In genomic region chr6:63964269-63964668, GRCm38 (mm10) we compare ENCODE assay signal across 11 mouse cellular contexts.
A peak's percentile ranks its signal among the peaks of the same experiment; 100 is the strongest.
DNase-seq lines count a peak whose midpoint lies in the region; ATAC-seq lines count a peak whose summit lies in the region.
"Had no signal": no experiment of that assay in that cellular context is flagged by ENCODE, and none has a peak within 500 bp of the region (broad histone marks: within the 10 kb centered on the region; RNA-seq: fewer than 3 reads in every experiment).

No protein-coding gene starts in this region.

- WGBS in kidney, embryonic 16.5 days: 44% methylated on average over 6 of the region's 6 CpGs
- WGBS in limb, embryonic 11.5 days: 62% methylated on average over 6 of the region's 6 CpGs
- 89% methylated on average over 6 of the region's 6 CpGs for WGBS in forebrain, embryonic 10.5 days

- no peaks in the 10 kb centered on the region for H3K27me3 ChIP-seq in kidney, embryonic 16.5 days (ENCODE audit: insufficient read depth, low read length)
- H3K27me3 ChIP-seq in limb, embryonic 11.5 days (ENCODE audit: control insufficient read depth, insufficient read depth, low read length): no peaks in the 10 kb centered on the region
- no peaks in the 10 kb centered on the region for H3K27me3 ChIP-seq in forebrain, embryonic 10.5 days (ENCODE audit: poor library complexity, severe bottlenecking)
- H3K27me3 ChIP-seq: limb, embryonic 15.5 days; stomach, embryonic 15.5 days had no signal

- H3K9ac ChIP-seq in kidney, embryonic 16.5 days (replicated peaks; ENCODE audit: low read length): no peak overlapping the region
- no peak overlapping the region for H3K9ac ChIP-seq in limb, embryonic 11.5 days (ENCODE audit: low read length)
- H3K9ac ChIP-seq: limb, embryonic 15.5 days; stomach, embryonic 15.5 days had no signal

- 0 out of 2 replicates have a peak, but pooled peaks cover 4% of the 10 kb centered on the region for H3K4me1 ChIP-seq in kidney, embryonic 16.5 days (ENCODE audit: insufficient read depth, low read length)
- H3K4me1 ChIP-seq in limb, embryonic 11.5 days (ENCODE audit: control insufficient read depth, insufficient read depth, low read length): peaks cover 7% of the 10 kb centered on the region; the same call in 1 of the 2 replicates
- H3K4me1 ChIP-seq in forebrain, embryonic 10.5 days: no peaks in the 10 kb centered on the region
- H3K4me1 ChIP-seq: heart, embryonic 10.5 days; limb, embryonic 15.5 days; stomach, embryonic 15.5 days had no signal

- DNase-seq in kidney, adult 9 months: no peak
- peak; percentile 24 to 43 for DNase-seq in adrenal gland, postnatal 36 days
- DNase-seq in cerebellum, adult 9-10 months: peak; percentile 14
- DNase-seq in limb, embryonic 11.5 days (ENCODE audit: low spot score): peak; percentile 20
- no peak for DNase-seq in left cerebral cortex, postnatal 25 days (ENCODE audit: low spot score in 2 of 2)
- DNase-seq in forebrain, embryonic 10.5 days (ENCODE audit: extremely low spot score, low spot score): no peak
- DNase-seq in lung, adult 18-20 months: no peak

- ATAC-seq in kidney, embryonic 16.5 days (ENCODE audit: low FRiP score, low TSS enrichment): peak; percentile 73; the same call in 1 of the 2 replicates
- no peak for ATAC-seq in limb, embryonic 11.5 days (ENCODE audit: insufficient number of reproducible peaks, low FRiP score, low TSS enrichment, low read depth)

- no peak overlapping the region for H3K4me3 ChIP-seq in kidney, embryonic 16.5 days (ENCODE audit: low read length)
- no peak overlapping the region for H3K4me3 ChIP-seq in limb, embryonic 11.5 days (ENCODE audit: low read depth, low read length)
- H3K4me3 ChIP-seq in forebrain, embryonic 10.5 days: no peak overlapping the region
- H3K4me3 ChIP-seq: heart, embryonic 10.5 days; limb, embryonic 15.5 days; stomach, embryonic 15.5 days had no signal

- no peaks in the 10 kb centered on the region for H3K36me3 ChIP-seq in kidney, embryonic 16.5 days (ENCODE audit: insufficient read depth, low read length)
- H3K36me3 ChIP-seq in limb, embryonic 11.5 days (ENCODE audit: control insufficient read depth, insufficient read depth, low read length): no peaks in the 10 kb centered on the region
- no peaks in the 10 kb centered on the region for H3K36me3 ChIP-seq in forebrain, embryonic 10.5 days (replicated peaks)
- H3K36me3 ChIP-seq: heart, embryonic 10.5 days; limb, embryonic 15.5 days; stomach, embryonic 15.5 days had no signal

- intact Hi-C loops in left cerebral cortex, postnatal 25 days (cut with DNase I): no loop called here

- H3K4me2 ChIP-seq in kidney, embryonic 16.5 days (replicated peaks; ENCODE audit: low read depth, low read length): no peak overlapping the region
- no peak overlapping the region for H3K4me2 ChIP-seq in limb, embryonic 11.5 days (ENCODE audit: low read depth, severe bottlenecking)
- H3K4me2 ChIP-seq: limb, embryonic 15.5 days; stomach, embryonic 15.5 days had no signal

- H3K27ac ChIP-seq in kidney, embryonic 16.5 days (ENCODE audit: low read length): no peak overlapping the region
- H3K27ac ChIP-seq in limb, embryonic 11.5 days (replicated peaks; ENCODE audit: low read depth, low read length): no peak overlapping the region
- H3K27ac ChIP-seq in forebrain, embryonic 10.5 days: no peak overlapping the region
- H3K27ac ChIP-seq: heart, embryonic 10.5 days; limb, embryonic 15.5 days; stomach, embryonic 15.5 days had no signal

- no peaks in the 10 kb centered on the region for H3K9me3 ChIP-seq in kidney, embryonic 16.5 days (ENCODE audit: low read length)
- H3K9me3 ChIP-seq in limb, embryonic 11.5 days (ENCODE audit: control insufficient read depth, low read length): no peaks in the 10 kb centered on the region
- no peaks in the 10 kb centered on the region for H3K9me3 ChIP-seq in forebrain, embryonic 10.5 days
- H3K9me3 ChIP-seq: heart, embryonic 10.5 days; limb, embryonic 15.5 days; stomach, embryonic 15.5 days had no signal

Comparison
In these comparisons a context has a peak if more than half of its experiments do, and no peak if none do; other contexts are left out.
1. DNase-seq: peak in adrenal gland, postnatal 36 days (2 of 2), cerebellum, adult 9-10 months (single experiment) and limb, embryonic 11.5 days (single experiment); none in kidney, adult 9 months (single experiment), left cerebral cortex, postnatal 25 days (0 of 2), forebrain, embryonic 10.5 days (single experiment) and lung, adult 18-20 months (0 of 2).